Mouse (Mus musculus) right cerebral cortex, adult 2 months (tissue): ENCODE measurements around the gene Por.

ENCODE experiments used
- DNase-seq, 2 experiments: peaks; one replicate each; pipeline ENCODE4 v3.0.0; 2021 to 2022; ENCODE audit warnings: low spot score in 2 of 2

Gene Por

DNA sequence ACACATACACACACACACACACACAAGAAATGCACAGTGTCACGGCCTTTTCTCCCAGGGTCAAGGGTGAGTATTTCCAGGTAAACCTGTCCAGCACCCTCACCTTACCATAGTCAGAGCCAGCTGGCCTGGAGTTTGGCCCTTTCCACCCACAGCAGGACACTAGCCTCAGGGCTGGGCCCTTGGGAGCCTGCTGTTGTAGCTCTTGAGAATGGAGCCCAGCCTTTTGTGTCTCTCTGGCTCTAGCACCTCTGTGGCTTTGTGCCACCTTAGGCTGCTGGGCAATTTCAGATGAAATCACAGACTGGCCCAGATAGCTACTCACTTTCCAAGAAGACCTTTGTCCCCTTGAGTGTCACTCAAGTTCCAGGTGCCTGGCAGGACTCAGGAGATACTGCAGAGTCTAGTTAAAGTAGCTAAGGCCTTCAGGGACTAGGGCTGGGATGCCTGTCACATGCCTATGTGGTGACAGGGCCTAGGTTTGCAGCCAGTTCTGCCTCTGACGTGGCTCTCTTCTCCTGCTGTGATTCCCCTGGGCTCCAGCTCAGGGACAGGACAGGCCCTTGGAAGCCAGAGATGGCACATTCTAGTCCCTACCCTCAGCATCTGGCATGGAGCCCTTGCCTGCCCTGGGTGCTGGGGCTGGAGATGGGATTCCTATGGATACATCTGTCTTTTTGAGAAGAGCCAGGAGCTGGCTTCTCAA is 57.0 kb downstream of the Por start:
- DNase-seq: no peak

DNA sequence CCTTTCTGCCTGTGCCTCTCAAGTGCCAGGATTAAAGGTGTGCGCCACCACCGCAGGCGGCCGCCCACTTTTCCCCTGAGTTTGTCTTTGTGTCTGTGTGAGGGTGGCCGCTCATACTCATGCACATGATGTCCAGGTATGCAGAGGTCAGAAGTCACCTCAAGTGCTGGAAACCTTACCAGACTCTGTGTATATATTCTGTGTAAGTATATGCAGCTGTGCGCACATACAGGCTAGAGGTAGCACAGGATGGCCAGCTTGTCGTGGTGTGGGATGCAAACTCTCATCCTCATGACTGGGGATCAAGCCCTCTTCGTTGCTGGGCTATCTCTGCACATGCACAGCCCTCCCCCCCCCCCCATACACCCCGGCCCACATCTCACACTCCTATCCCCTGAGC is 58.0 kb downstream of the Por start:
- DNase-seq: no peak

DNA sequence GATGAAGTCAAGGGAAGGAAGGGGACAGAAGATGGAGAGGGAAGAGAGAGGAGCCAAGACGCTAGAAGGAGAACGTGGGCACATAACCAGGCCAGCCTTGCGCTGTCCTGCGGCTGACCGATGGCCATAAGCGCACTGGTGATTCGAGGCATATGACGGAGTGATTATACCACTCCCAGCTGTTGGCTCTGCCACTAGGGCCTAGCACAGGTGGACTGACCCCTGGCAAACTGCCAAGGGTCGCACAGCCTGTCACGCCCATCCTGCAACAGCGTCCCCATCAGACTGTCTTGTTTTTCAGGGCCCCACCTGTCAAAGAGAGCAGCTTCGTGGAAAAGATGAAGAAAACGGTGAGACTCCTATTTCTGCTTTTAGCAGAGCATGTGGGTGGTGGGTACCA is 58.5 kb downstream of the Por start:
- no peak for DNase-seq

GRCm38 (mm10) chr5:135729351-135729750 is 59.5 kb downstream of the Por start:
- DNase-seq: no peak

GRCm38 (mm10) chr5:135730278-135730677 is 60.4 kb downstream of the Por start:
- no peak for DNase-seq

- DNase-seq: no peak
Observed at GRCm38 (mm10) chr5:135730916-135731315, 61.1 kb downstream of the Por start.

GRCm38 (mm10) chr5:135731322-135731721 is 61.5 kb downstream of the Por start:
- DNase-seq: no peak

- no peak for DNase-seq
Observed at GRCm38 (mm10) chr5:135733071-135733470, 63.2 kb downstream of the Por start.

DNA sequence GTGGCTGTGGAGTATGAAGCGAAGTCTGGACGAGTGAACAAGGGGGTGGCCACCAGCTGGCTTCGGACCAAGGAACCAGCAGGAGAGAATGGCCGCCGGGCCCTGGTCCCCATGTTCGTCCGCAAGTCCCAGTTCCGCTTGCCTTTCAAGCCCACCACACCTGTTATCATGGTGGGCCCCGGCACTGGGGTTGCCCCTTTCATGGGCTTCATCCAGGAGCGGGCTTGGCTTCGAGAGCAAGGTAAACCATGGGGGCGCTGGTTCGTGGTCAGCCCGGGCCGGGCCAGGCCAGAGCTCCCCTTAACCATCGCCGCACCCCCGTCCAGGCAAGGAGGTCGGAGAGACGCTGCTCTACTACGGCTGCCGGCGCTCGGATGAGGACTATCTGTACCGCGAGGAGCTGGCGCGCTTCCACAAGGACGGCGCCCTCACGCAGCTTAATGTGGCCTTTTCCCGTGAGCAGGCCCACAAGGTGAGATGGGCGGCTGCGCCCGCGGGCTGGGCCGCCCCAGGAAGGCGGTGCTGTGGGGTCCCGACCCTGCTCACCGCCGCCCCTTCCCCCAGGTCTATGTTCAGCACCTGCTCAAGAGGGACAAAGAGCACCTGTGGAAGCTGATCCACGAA is 64.3 kb downstream of the Por start:
- no peak for DNase-seq

- DNase-seq: no peak
Observed at GRCm38 (mm10) chr5:135735741-135736140, 65.9 kb downstream of the Por start.

GRCm38 (mm10) chr5:135736544-135736943 is 66.7 kb downstream of the Por start:
- DNase-seq: no peak

DNA sequence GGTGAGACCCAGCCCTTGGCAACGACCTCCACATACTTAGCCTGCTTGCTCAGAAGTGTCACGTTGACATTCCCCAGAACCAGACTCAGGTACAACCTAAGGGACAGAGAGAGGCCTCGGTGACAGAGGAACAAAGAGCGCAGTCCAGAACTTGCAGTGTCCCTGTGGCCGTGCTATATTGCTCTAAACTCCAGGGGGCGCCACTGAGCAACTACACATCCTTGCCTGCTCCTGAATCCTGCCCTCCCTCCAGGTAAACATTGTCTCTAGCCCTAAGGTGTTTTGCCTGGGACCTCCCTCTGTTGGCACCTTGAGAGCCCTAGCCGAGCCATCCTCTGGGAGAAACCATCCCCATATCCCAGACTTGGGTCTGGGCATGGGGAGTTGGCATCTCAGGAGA is 67.3 kb downstream of the Por start:
- DNase-seq: no peak

- DNase-seq: no peak
Observed at GRCm38 (mm10) chr5:135738266-135738665, 68.4 kb downstream of the Por start.

DNA sequence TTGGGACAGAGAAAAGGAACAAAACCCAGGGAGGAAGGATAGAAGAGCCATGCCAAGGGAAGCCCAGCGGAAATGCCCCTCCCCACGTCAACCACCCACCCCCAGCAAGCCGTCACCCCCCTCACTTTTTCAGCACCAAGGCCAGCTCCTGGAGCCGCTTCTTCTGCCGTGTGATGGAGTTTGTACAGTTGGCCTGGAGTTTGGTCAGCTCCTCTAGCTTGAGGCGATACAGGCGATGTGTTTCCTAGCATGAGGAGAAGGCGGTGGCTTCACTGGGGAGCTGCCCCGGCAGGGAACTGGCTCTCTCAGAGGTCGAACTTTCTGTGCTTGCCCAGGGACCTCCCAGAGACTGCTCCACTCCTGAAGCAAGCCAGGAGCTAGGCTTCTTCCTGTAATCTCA is 72.3 kb downstream of the Por start:
- DNase-seq: no peak

GRCm38 (mm10) chr5:135742941-135743740 is 73.3 kb downstream of the Por start:
- DNase-seq: peak; percentile 14 to 26

- peak; percentile 93 to 96 for DNase-seq
Observed at GRCm38 (mm10) chr5:135743741-135744609, 74.1 kb downstream of the Por start, which contains the start of gene Tmem120a. TSS of gene Tmem120a (minus strand) at chr5:135744448.

- no peak for DNase-seq
Observed at GRCm38 (mm10) chr5:135744742-135745141, 74.9 kb downstream of the Por start.

DNA sequence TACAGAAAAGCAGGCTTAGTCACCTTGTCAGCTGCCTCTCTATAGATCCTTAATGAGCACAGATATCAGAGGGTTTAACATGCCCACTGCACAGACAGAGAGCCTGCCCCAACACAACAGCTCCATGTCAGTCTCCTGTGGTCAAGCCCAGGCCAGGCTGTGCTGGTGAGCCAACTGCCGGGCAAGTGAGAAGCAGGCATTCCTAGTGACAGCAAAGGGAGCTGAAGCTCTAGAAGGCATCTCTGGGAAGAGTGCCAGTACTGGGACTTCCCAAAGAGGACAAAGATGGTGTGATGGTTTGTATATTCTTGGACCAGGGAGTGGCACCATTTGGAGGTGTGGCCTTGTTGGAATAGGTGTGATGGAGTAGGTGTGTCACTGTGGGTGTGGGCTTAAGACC is 81.2 kb downstream of the Por start:
- no peak for DNase-seq

DNA sequence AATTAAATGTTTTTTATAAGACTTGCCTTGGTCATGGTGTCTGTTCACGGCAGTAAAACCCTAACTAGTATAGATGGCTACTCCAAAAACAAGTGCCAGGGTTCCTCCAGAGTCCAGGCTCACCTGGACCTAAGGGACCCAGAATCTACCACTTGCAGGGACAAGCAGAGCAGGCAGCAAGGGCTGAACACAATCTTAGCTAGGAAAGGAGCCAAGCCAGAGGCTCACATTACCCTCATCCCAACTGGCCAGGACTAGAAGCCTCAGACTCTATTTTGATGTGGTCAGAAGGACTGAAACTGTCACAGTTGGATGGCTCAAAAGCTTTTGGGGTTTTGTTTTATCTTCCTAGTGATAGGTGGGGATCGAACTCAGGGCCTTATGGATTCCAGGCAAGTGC is 81.8 kb downstream of the Por start:
- DNase-seq: no peak

DNA sequence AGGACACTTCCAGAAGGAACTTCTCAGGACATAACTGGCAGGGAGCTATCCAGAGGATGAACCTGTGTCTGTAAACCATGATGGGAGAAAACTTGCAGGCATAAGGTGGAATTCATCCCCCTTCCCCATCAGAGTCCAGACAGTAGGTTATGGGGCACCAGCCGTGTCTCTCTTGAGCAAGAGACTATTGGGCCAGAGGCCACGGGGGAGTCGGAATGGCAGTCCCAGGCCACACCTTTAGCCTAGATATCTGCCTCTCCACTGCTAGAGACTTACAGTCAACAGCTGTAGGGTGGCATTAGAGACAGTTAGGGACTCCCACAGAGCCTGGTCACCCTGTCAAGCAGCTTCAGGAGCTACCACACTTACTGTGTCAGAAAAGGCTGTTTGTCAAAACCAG is 92.0 kb downstream of the Por start:
- DNase-seq: no peak

- DNase-seq: peak; percentile 79 to 82
Observed at GRCm38 (mm10) chr5:135763526-135763925, 93.7 kb downstream of the Por start.

- no peak for DNase-seq
Observed at GRCm38 (mm10) chr5:135764971-135765370, 95.1 kb downstream of the Por start.
